Mouse (Mus musculus) layer of hippocampus, adult 2 months (tissue): ENCODE data around the gene Olfr543. TPM values are rescaled to one million over a fixed set of nuclear protein-coding genes. Genes with fewer than 3 reads are reported as not detected.
"Not testable (repeated sequence)": the region's sequence is repeated elsewhere in the genome, so short reads cannot be mapped to it uniquely, and the experiment has no call there.

Experiments used
- DNase-seq, 2 experiments: peaks; one replicate each; pipeline ENCODE4 v3.0.0; 2022; ENCODE audit warnings: low spot score in 2 of 2
- H3K27ac ChIP-seq: fragments of 200-600 bp; 2 replicates; pipeline ENCODE4 v1.8.1; 2022
- H3K4me3 ChIP-seq: fragments of 200-600 bp; 2 replicates; pipeline ENCODE4 v1.8.1; 2022; ENCODE audit warnings: mild to moderate bottlenecking
- CTCF ChIP-seq: fragments of 200-600 bp; conservative IDR thresholded peaks from 2 replicates; pipeline ENCODE4 v1.8.1; 2022; ENCODE audit warnings: antibody characterized with exemption, mild to moderate bottlenecking, moderate library complexity
- long read RNA-seq, 2 experiments: library from polyadenylated mRNA; stranded (forward); transcript quantifications; one replicate each; pipeline ENCODE4 v2.0.0; 2021; ENCODE audit warnings: borderline mapping rate in 2 of 2
- total RNA-seq, 2 experiments: library from RNA; stranded (reverse); gene quantifications; 2 replicates each; pipeline ENCODE4 v1.2.3; 2021

The Olfr543 gene
- total RNA-seq: not detected
- long read RNA-seq, experiment 1: 0 reads
- long read RNA-seq, experiment 2: 0 reads

GRCm38 (mm10) chr7:102481579-102481978, at the start of gene Olfr543:
TSS of gene Olfr543 (minus strand) at chr7:102481679.
- TF ChIP-seq CTCF: no peak
- H3K27ac ChIP-seq: no peak within 1 kb of the TSS
- no peak within 1 kb of the TSS for H3K4me3 ChIP-seq
- DNase-seq: no peak

- no peak for TF ChIP-seq CTCF
- no peak for DNase-seq
- Histone ChIP-seq H3K27ac (no peak overlapping the region), H3K4me3 (no peak overlapping the region)
These were observed 47.6 kb upstream of the Olfr543 start for GRCm38 (mm10) chr7:102529052-102529451.

GRCm38 (mm10) chr7:102517051-102517335, 35.5 kb upstream of the Olfr543 start:
- no peak for TF ChIP-seq CTCF
- no peak overlapping the region for H3K27ac ChIP-seq
- DNase-seq: peak; percentile 10 to 16

GRCm38 (mm10) chr7:102516261-102517050, 35.0 kb upstream of the Olfr543 start:
- no peak for DNase-seq
- no peak overlapping the region for H3K27ac ChIP-seq
- TF ChIP-seq CTCF: no peak

More at GRCm38 (mm10) chr7:102517051-102517335, 35.5 kb upstream of the Olfr543 start:
- H3K4me3 ChIP-seq: no peak overlapping the region

GRCm38 (mm10) chr7:102514144-102514543, 32.7 kb upstream of the Olfr543 start:
- no peak for TF ChIP-seq CTCF
- Histone ChIP-seq H3K27ac (no peak overlapping the region), H3K4me3 (no peak overlapping the region)
- DNase-seq: no peak

More at GRCm38 (mm10) chr7:102516261-102517050, 35.0 kb upstream of the Olfr543 start:
- no peak overlapping the region for H3K4me3 ChIP-seq

- peak overlapping the region; percentile 60; the same call in 1 of the 2 replicates for H3K27ac ChIP-seq
- DNase-seq: peak; percentile 77 to 92
- peak overlapping the region; percentile 67 for H3K4me3 ChIP-seq
- peak; percentile 97 for TF ChIP-seq CTCF
These were observed 31.4 kb upstream of the Olfr543 start for GRCm38 (mm10) chr7:102512814-102513435.

- Histone ChIP-seq H3K4me3 (no peak overlapping the region), H3K27ac (no peak overlapping the region)
- DNase-seq: no peak
- no peak for TF ChIP-seq CTCF
These were observed 30.4 kb upstream of the Olfr543 start for GRCm38 (mm10) chr7:102511927-102512326.

GRCm38 (mm10) chr7:102509726-102510125, 28.2 kb upstream of the Olfr543 start:
- DNase-seq: no peak
- no peak for TF ChIP-seq CTCF
- H3K4me3 ChIP-seq: no peak overlapping the region
- no peak overlapping the region for H3K27ac ChIP-seq

GRCm38 (mm10) chr7:102508666-102509065, 27.2 kb upstream of the Olfr543 start:
- TF ChIP-seq CTCF: no peak
- no peak for DNase-seq
- Histone ChIP-seq H3K4me3 (no peak overlapping the region), H3K27ac (no peak overlapping the region)

GRCm38 (mm10) chr7:102508066-102508465, 26.6 kb upstream of the Olfr543 start:
- no peak for DNase-seq
- H3K27ac ChIP-seq: no peak overlapping the region
- no peak for TF ChIP-seq CTCF
- H3K4me3 ChIP-seq: no peak overlapping the region

GRCm38 (mm10) chr7:102506848-102507247, 25.4 kb upstream of the Olfr543 start:
- Histone ChIP-seq H3K4me3 (no peak overlapping the region), H3K27ac (no peak overlapping the region)
- TF ChIP-seq CTCF: peak; percentile 97
- DNase-seq: peak; percentile 56 to 80

- Histone ChIP-seq H3K4me3 (no peak overlapping the region), H3K27ac (no peak overlapping the region)
- TF ChIP-seq CTCF: no peak
- no peak for DNase-seq
These were observed 20.5 kb upstream of the Olfr543 start for GRCm38 (mm10) chr7:102501986-102502385.

GRCm38 (mm10) chr7:102499473-102499872, 18.0 kb upstream of the Olfr543 start, which contains the start of gene Olfr545:
TSS of gene Olfr545 (minus strand) at chr7:102499573.
- DNase-seq: no peak
- Histone ChIP-seq H3K4me3 (no peak within 1 kb of the TSS), H3K27ac (no peak within 1 kb of the TSS)
- TF ChIP-seq CTCF: no peak

- DNase-seq, H3K27ac ChIP-seq, H3K4me3 ChIP-seq: not testable (repeated sequence)
These were observed 12.9 kb upstream of the Olfr543 start for GRCm38 (mm10) chr7:102494416-102494815.
